Mouse (Mus musculus) neural tube, postnatal 0 days (tissue): Measurements from ENCODE around the gene Dynlt1c. TPM values are rescaled to one million over a fixed set of nuclear protein-coding genes. Genes with fewer than 3 reads are reported as not detected.

Experiments
- polyA plus RNA-seq: library from polyadenylated mRNA; unstranded; fragments of >200 nt; fragmentation: Nextera tagmentation; extraction: Ambion mirVana; gene quantifications from 2 replicates; pipeline ENCODE4 v1.2.1, GENCODE M21; 2015

Dynlt1c gene
- 41.3 and 45.2 TPM in 2 replicates for polyA plus RNA-seq

DNA sequence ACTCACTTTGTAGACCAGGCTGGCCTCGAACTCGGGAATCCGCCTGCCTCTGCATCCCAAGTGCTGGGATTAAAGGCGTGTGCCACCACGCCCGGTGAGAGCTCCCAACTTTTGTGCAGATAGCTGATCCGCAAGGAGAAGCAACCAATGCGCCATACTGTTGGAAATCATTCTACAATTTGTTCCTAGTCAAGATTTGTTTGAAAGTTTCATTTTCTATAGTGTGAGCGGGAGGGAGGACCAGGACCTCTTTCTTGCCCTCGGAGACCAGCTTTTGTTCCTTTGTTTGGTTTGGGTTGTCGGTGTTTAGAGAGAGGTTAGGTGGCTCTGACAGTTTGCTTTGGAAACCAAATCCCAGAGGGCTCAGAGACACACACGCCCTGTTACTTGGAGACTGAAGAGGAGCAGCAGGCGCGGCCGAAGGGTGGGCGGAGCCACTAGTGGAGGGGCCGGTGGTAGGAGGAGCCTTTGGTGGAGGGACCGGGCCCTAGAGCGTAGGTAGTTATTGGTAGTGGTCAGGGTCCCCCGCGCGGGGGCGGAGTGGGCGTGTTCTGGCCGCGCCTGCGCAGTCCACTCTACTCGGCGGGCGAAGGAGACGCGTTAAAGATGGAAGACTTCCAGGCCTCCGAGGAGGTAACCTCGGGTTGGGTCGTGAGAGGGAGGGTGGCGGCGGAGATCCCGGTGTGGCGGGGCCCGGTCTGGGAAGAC, at the start of gene Dynlt1c:
Dynlt1c (plus strand) TSS at position 468 of the 708 bp plus-strand sequence.

DNA sequence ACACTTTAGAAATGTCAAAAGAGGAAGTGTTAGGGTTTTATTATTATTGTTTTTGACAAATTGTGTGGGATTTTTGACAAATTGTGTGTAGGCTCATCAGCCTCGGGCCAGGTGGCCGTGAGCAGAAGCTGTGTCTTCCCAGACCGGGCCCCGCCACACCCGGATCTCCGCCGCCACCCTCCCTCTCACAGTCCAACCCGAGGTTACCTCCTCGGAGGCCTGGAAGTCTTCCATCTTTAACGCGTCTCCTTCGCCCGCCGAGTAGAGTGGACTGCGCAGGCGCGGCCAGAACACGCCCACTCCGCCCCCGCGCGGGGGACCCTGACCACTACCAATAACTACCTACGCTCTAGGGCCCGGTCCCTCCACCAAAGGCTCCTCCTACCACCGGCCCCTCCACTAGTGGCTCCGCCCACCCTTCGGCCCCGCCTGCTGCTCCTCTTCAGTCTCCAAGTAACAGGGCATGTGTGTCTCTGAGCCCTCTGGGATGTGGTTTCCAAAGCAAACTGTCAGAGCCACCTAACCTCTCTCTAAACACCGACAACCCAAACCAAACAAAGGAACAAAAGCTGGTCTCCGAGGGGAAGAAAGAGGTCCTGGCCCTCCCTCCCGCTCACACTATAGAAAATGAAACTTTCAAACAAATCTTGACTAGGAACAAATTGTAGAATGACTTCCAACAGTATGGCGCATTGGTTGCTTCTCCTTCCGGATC, 54.3 kb downstream of the Dynlt1c start, which contains the start of gene Dynlt1f:
Dynlt1f (minus strand) TSS at position 334 of the 715 bp plus-strand sequence.

GRCm38 (mm10) chr17:6658801-6659200, 57.3 kb downstream of the Dynlt1c start, which contains the start of gene Sytl3:
Sytl3 (plus strand) TSS chr17:6659093.

Other genes starting within 250 kb of the Dynlt1c start
- 1,336 and 1,374 TPM in 2 replicates for gene Dynlt1b, start 171.6 kb upstream of the Dynlt1c start, polyA plus RNA-seq
- gene Dynlt1f, start 54.2 kb downstream of the Dynlt1c start, polyA plus RNA-seq = 304 and 309 TPM in 2 replicates
- gene Sytl3, start 57.4 kb downstream of the Dynlt1c start, polyA plus RNA-seq = 1.5 and 2.3 TPM in 2 replicates
- 61.0 and 61.2 TPM in 2 replicates for gene Ezr, start 181.1 kb downstream of the Dynlt1c start, polyA plus RNA-seq